In the genomic region with DNA sequence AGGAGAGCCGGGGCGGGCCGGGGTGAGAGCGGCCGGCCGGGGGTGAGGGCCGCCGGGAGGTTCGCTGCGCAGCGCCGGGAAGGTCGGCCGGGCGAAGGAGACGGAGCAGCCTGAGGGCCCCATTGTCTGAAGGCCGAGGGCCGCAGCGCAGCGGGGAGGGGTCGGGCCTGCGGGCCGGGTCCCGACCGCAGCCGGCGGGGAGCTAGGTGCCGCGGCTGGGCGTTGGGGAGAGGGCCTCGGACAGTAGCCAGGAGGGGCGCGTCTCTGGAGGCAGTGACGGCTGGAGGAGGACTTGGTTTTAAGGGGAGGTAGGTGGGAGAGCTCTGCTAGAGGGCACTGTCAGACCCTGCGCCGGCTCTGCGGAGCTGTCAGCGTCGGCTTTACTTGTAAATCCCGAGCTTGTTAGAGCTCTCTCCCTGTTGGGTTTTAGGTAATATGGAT, we compare ENCODE assay signal across 7 mouse cellular contexts. TPM values are rescaled to one million over a fixed set of nuclear protein-coding genes. Genes with fewer than 3 reads are reported as not detected.
DNase-seq lines count a peak whose midpoint lies in the region; ATAC-seq and TF ChIP-seq lines count a peak whose summit lies in the region.

No protein-coding gene starts in this region.

- TF ChIP-seq CTCF in MEL (IDR thresholded peaks at IDR 0.05 in 2 of 3, conservative IDR thresholded peaks at IDR 0.05 in 1 of 3; ENCODE audit: control insufficient read depth in 1 of 3, insufficient read depth in 1 of 3, low read depth in 2 of 3, low read length in 3 of 3, poor library complexity in 1 of 3, severe bottlenecking in 1 of 3), result peak in 2 of 3 experiments; percentile 5 to 12; a peak in 1 of 6 replicates

- no peaks in the 10 kb centered on the region for H3K27me3 ChIP-seq in MEL (ENCODE audit: control insufficient read depth in 1 of 2, insufficient read depth in 2 of 2, low read length in 2 of 2)
- H3K27me3 ChIP-seq in heart, embryonic 11.5 days (ENCODE audit: control insufficient read depth, insufficient read depth, low read length), result no peaks in the 10 kb centered on the region
- H3K27me3 ChIP-seq in lung, embryonic 15.5 days, result no peaks in the 10 kb centered on the region

- TF ChIP-seq RAD21 in MEL (IDR thresholded peaks at IDR 0.05; ENCODE audit: low read depth, low read length), result no peak

- TF ChIP-seq EP300 in MEL (IDR thresholded peaks at IDR 0.05; ENCODE audit: low read depth in 1 of 2, low read length in 2 of 2), result no peak

- under 1% methylated on average over 40 of the region's 40 CpGs for WGBS in heart, embryonic 11.5 days (ENCODE audit: insufficient replicate concordance)
- WGBS in lung, embryonic 15.5 days, result 0% methylated on average over 40 of the region's 40 CpGs

- peaks cover 50% of the 10 kb centered on the region for H3K79me2 ChIP-seq in MEL (ENCODE audit: control insufficient read depth, insufficient read depth, low read length, poor library complexity)

- H3K36me3 ChIP-seq in MEL (ENCODE audit: control insufficient read depth in 1 of 2, insufficient read depth in 2 of 2, low read length in 2 of 2), result peaks cover 0 to 42% of the 10 kb centered on the region in 2 experiments; a peak in 3 of 4 replicates
- no peaks in the 10 kb centered on the region for H3K36me3 ChIP-seq in heart, embryonic 11.5 days (ENCODE audit: control insufficient read depth, insufficient read depth, low read length)
- H3K36me3 ChIP-seq in lung, embryonic 15.5 days, result no peaks in the 10 kb centered on the region

- peak overlapping the region; percentile 84 to 99 for H3K4me3 ChIP-seq in MEL (ENCODE audit: control insufficient read depth in 1 of 2, insufficient read depth in 1 of 2, low read depth in 2 of 2, low read length in 2 of 2)
- peak overlapping the region; percentile 100 for H3K4me3 ChIP-seq in heart, embryonic 11.5 days (ENCODE audit: low read depth, low read length)
- peak overlapping the region; percentile 100 for H3K4me3 ChIP-seq in lung, embryonic 15.5 days

- H3K9ac ChIP-seq in MEL (ENCODE audit: control insufficient read depth, low read depth, low read length, poor library complexity, severe bottlenecking), result peak overlapping the region; percentile 96
- peak overlapping the region; percentile 99 for H3K9ac ChIP-seq in heart, embryonic 11.5 days (ENCODE audit: low read depth, low read length)
- peak overlapping the region; percentile 98 for H3K9ac ChIP-seq in lung, embryonic 15.5 days

- peak overlapping the region; percentile 90 for H3K4me2 ChIP-seq in heart, embryonic 11.5 days
- H3K4me2 ChIP-seq in lung, embryonic 15.5 days, result peak overlapping the region; percentile 70

- peak in 1 of 2 experiments; percentile 15; a peak in 2 of 4 replicates for TF ChIP-seq POLR2A in MEL (IDR thresholded peaks at IDR 0.05; ENCODE audit: control insufficient read depth in 1 of 2, insufficient read depth in 1 of 2, low read depth in 1 of 2, low read length in 2 of 2, poor library complexity in 1 of 2)

- peak; percentile 12 for ATAC-seq in heart, embryonic 11.5 days (replicated peaks; ENCODE audit: insufficient number of reproducible peaks, low FRiP score, low TSS enrichment)
- peak; percentile 16; the same call in 1 of the 2 replicates for ATAC-seq in lung, embryonic 15.5 days (ENCODE audit: borderline replicate concordance, extremely low read depth, low FRiP score, low TSS enrichment)

- peak; percentile 65 for DNase-seq in CD4-positive helper T cell, adult 2 months (ENCODE audit: low read depth, low spot score)
- peak; percentile 66 for DNase-seq in MEL (ENCODE audit: low read depth, low spot score)
- peak; percentile 61 for DNase-seq in embryo, embryonic 11 days
- peak; percentile 62 for DNase-seq in kidney, postnatal 14 days
- peak; percentile 25 for DNase-seq in retina, postnatal 7 days (ENCODE audit: low read depth, low spot score)

- no peaks in the 10 kb centered on the region for H3K9me3 ChIP-seq in MEL (replicated peaks; ENCODE audit: insufficient read depth, low read length)
- H3K9me3 ChIP-seq in heart, embryonic 11.5 days (replicated peaks; ENCODE audit: control insufficient read depth, low read length), result no peaks in the 10 kb centered on the region
- H3K9me3 ChIP-seq in lung, embryonic 15.5 days, result no peaks in the 10 kb centered on the region

- H3K4me1 ChIP-seq in MEL (ENCODE audit: control insufficient read depth in 1 of 2, insufficient read depth in 2 of 2, low read length in 2 of 2), result peaks cover 19 to 30% of the 10 kb centered on the region in 2 experiments
- peaks cover 35% of the 10 kb centered on the region for H3K4me1 ChIP-seq in heart, embryonic 11.5 days (ENCODE audit: control insufficient read depth, insufficient read depth, low read length)
- peaks cover 32% of the 10 kb centered on the region for H3K4me1 ChIP-seq in lung, embryonic 15.5 days

- H3K27ac ChIP-seq in MEL (ENCODE audit: control insufficient read depth, low read depth, low read length), result peak overlapping the region; percentile 76
- peak overlapping the region; percentile 99 for H3K27ac ChIP-seq in heart, embryonic 11.5 days (ENCODE audit: low read depth, low read length)
- peak overlapping the region; percentile 98 for H3K27ac ChIP-seq in lung, embryonic 15.5 days

TF ChIP-seq in MEL, 35 proteins besides CTCF, POLR2A, EP300 and RAD21:
- TF ChIP-seq BHLHE40 (IDR thresholded peaks at IDR 0.05; ENCODE audit: borderline replicate concordance, low read depth, low read length) (no peak), MEF2A (IDR thresholded peaks at IDR 0.05; ENCODE audit: extremely low read depth, insufficient replicate concordance, low read depth, low read length, poor library complexity, severe bottlenecking) (no peak), UBTF (IDR thresholded peaks at IDR 0.05; ENCODE audit: borderline replicate concordance, insufficient read depth, low read depth, low read length) (peak; percentile 86), ELF1 (IDR thresholded peaks at IDR 0.05; ENCODE audit: low read depth, low read length) (no peak)

RNA-seq across cellular contexts. Expression of gene Rab1a, which starts 0.4 kb away (rescaled TPM):
- total RNA-seq in MEL (2012; rRNA removed), result 79.5 and 83.9 TPM in 2 replicates
- polyA plus RNA-seq in MEL (2012; ENCODE audit: insufficient read depth in 1 of 2, insufficient read length in 2 of 2, low read depth in 1 of 2, low replicate concordance in 2 of 2, missing spikeins in 1 of 2), result 100 to 1,000 TPM; 139 to 336 TPM
- polyA plus RNA-seq in heart, embryonic 11.5 days (2014; fragmentation: Nextera tagmentation; extraction: Ambion mirVana), result 197 and 209 TPM in 2 replicates
- polyA plus RNA-seq in lung, embryonic 15.5 days (2015; fragmentation: Nextera tagmentation; extraction: Ambion mirVana), result 274 and 283 TPM in 2 replicates

RNA-seq across cellular contexts. Expression of gene Cep68, which starts 47.5 kb away (rescaled TPM):
- total RNA-seq in MEL (2012; rRNA removed), result 20.0 and 22.2 TPM in 2 replicates
- 10 to 100 TPM in 1 of 2 experiments, not detected in 1; 24.7 TPM for polyA plus RNA-seq in MEL (2012; ENCODE audit: insufficient read depth in 1 of 2, insufficient read length in 2 of 2, low read depth in 1 of 2, low replicate concordance in 2 of 2, missing spikeins in 1 of 2)
- 32.0 and 32.8 TPM in 2 replicates for polyA plus RNA-seq in heart, embryonic 11.5 days (2014; fragmentation: Nextera tagmentation; extraction: Ambion mirVana)
- polyA plus RNA-seq in lung, embryonic 15.5 days (2015; fragmentation: Nextera tagmentation; extraction: Ambion mirVana), result 34.8 and 37.6 TPM in 2 replicates

Comparison
In these comparisons a context has a peak if more than half of its experiments do, and no peak if none do; other contexts are left out.
1. Peak in every context shown above with its lines: DNase-seq, ATAC-seq, H3K4me3 ChIP-seq and H3K27ac ChIP-seq.